Mouse (Mus musculus): Measurements from ENCODE around the gene Kansl2. TPM values are rescaled to one million over a fixed set of nuclear protein-coding genes. Genes with fewer than 3 reads are reported as not detected.

The Kansl2 gene
- polyA plus RNA-seq, 1 experiment from 2014 or later, result 94.3 TPM

- no peak overlapping the region for H3K9ac ChIP-seq (ENCODE audit: low read depth, low read length)
- WGBS, result 51% methylated on average over 10 of the region's 10 CpGs
- no peaks in the 10 kb centered on the region for H3K9me3 ChIP-seq (ENCODE audit: control insufficient read depth, low read length)
- no peak overlapping the region for H3K27ac ChIP-seq (replicated peaks; ENCODE audit: low read depth, low read length)
- H3K4me1 ChIP-seq (ENCODE audit: control insufficient read depth, insufficient read depth, low read length), result no peaks in the 10 kb centered on the region
- H3K27me3 ChIP-seq (replicated peaks; ENCODE audit: control insufficient read depth, insufficient read depth, low read length), result no peaks in the 10 kb centered on the region
- H3K36me3 ChIP-seq (ENCODE audit: control insufficient read depth, insufficient read depth, low read length), result no peaks in the 10 kb centered on the region
- no peak overlapping the region for H3K4me3 ChIP-seq (ENCODE audit: low read depth, low read length)
- no peak for ATAC-seq (ENCODE audit: low read depth)
- DNase-seq (ENCODE audit: low spot score), result no peak
- no peak overlapping the region for H3K4me2 ChIP-seq (ENCODE audit: low read depth, low read length)
These were observed 58.7 kb downstream of the Kansl2 start for GRCm38 (mm10) chr15:98475382-98475781.

GRCm38 (mm10) chr15:98474958-98475357 lies 59.1 kb downstream of the Kansl2 start:
- 84% methylated on average over 10 of the region's 10 CpGs for WGBS
- DNase-seq (ENCODE audit: low spot score) (no peak), ATAC-seq (ENCODE audit: low read depth) (no peak)
- Histone ChIP-seq H3K4me1 (ENCODE audit: control insufficient read depth, insufficient read depth, low read length) (no peaks in the 10 kb centered on the region), H3K36me3 (ENCODE audit: control insufficient read depth, insufficient read depth, low read length) (no peaks in the 10 kb centered on the region), H3K4me2 (ENCODE audit: low read depth, low read length) (no peak overlapping the region), H3K9ac (ENCODE audit: low read depth, low read length) (no peak overlapping the region), H3K9me3 (ENCODE audit: control insufficient read depth, low read length) (no peaks in the 10 kb centered on the region), H3K27me3 (replicated peaks; ENCODE audit: control insufficient read depth, insufficient read depth, low read length) (no peaks in the 10 kb centered on the region), H3K4me3 (ENCODE audit: low read depth, low read length) (no peak overlapping the region), H3K27ac (replicated peaks; ENCODE audit: low read depth, low read length) (no peak overlapping the region)

- H3K9me3 ChIP-seq (ENCODE audit: control insufficient read depth, low read length), result 0 out of 2 replicates have a peak, but pooled peaks cover 3% of the 10 kb centered on the region
- H3K27me3 ChIP-seq (replicated peaks; ENCODE audit: control insufficient read depth, insufficient read depth, low read length), result no peaks in the 10 kb centered on the region
- H3K27ac ChIP-seq (replicated peaks; ENCODE audit: low read depth, low read length), result no peak overlapping the region
- no peak overlapping the region for H3K4me2 ChIP-seq (ENCODE audit: low read depth, low read length)
- no peak for ATAC-seq (ENCODE audit: low read depth)
- no peak overlapping the region for H3K9ac ChIP-seq (ENCODE audit: low read depth, low read length)
- WGBS, result 92% methylated on average over 13 of the region's 13 CpGs
- H3K4me3 ChIP-seq (ENCODE audit: low read depth, low read length), result no peak overlapping the region
- H3K36me3 ChIP-seq (ENCODE audit: control insufficient read depth, insufficient read depth, low read length), result no peaks in the 10 kb centered on the region
- H3K4me1 ChIP-seq (ENCODE audit: control insufficient read depth, insufficient read depth, low read length), result no peaks in the 10 kb centered on the region
- DNase-seq (ENCODE audit: low spot score), result no peak
These were observed 62.5 kb downstream of the Kansl2 start for GRCm38 (mm10) chr15:98471539-98471938.

- 87% methylated on average over 4 of the region's 4 CpGs for WGBS
- Histone ChIP-seq H3K4me2 (ENCODE audit: low read depth, low read length) (no peak within 1 kb of the TSS), H3K4me1 (ENCODE audit: control insufficient read depth, insufficient read depth, low read length) (no peaks in the 10 kb centered on the region), H3K27ac (replicated peaks; ENCODE audit: low read depth, low read length) (no peak within 1 kb of the TSS), H3K9ac (ENCODE audit: low read depth, low read length) (no peak within 1 kb of the TSS), H3K27me3 (replicated peaks; ENCODE audit: control insufficient read depth, insufficient read depth, low read length) (no peaks in the 10 kb centered on the region), H3K36me3 (ENCODE audit: control insufficient read depth, insufficient read depth, low read length) (no peaks in the 10 kb centered on the region), H3K4me3 (ENCODE audit: low read depth, low read length) (no peak within 1 kb of the TSS), H3K9me3 (ENCODE audit: control insufficient read depth, low read length) (0 out of 2 replicates have a peak, but pooled peaks cover 3% of the 10 kb centered on the region)
- DNase-seq (ENCODE audit: low spot score), result no peak
- no peak for ATAC-seq (ENCODE audit: low read depth)
These were observed 64.5 kb downstream of the Kansl2 start, which contains the start of gene OR5BS1P for GRCm38 (mm10) chr15:98469596-98469995. Gene OR5BS1P, plus strand, starts transcription at chr15:98469896.

Small RNAs within 50 kb of the gene (microRNA-seq; reads per million reads assigned to microRNA genes)
- 0.50 reads per million for gene Mir1291 (ENCODE audit: borderline number of aligned reads)

Other genes with a start within 250 kb of the Kansl2 start
- gene Zfp641, start 238.1 kb downstream of the Kansl2 start, polyA plus RNA-seq (2014; fragmentation: Nextera tagmentation; extraction: Ambion mirVana), result 1.0 TPM in 2 replicates
- 0.03 and 0.04 TPM in 2 replicates for gene Olfr285, start 216.9 kb downstream of the Kansl2 start, polyA plus RNA-seq (2014; fragmentation: Nextera tagmentation; extraction: Ambion mirVana)
- 0.43 TPM in 1 of 2 replicates, not detected in the other for gene Olfr284, start 193.3 kb downstream of the Kansl2 start, polyA plus RNA-seq (2014; fragmentation: Nextera tagmentation; extraction: Ambion mirVana)
- not detected in 2 replicates for gene Olfr283, start 153.3 kb downstream of the Kansl2 start, polyA plus RNA-seq (2014; fragmentation: Nextera tagmentation; extraction: Ambion mirVana)
- 0.17 TPM in 1 of 2 replicates, not detected in the other for gene Olfr282, start 103.0 kb downstream of the Kansl2 start, polyA plus RNA-seq (2014; fragmentation: Nextera tagmentation; extraction: Ambion mirVana)
- gene Olfr281, start 81.7 kb downstream of the Kansl2 start, polyA plus RNA-seq (2014; fragmentation: Nextera tagmentation; extraction: Ambion mirVana), result 0.22 and 0.50 TPM in 2 replicates
- not detected in 2 replicates for gene OR5BS1P, start 64.4 kb downstream of the Kansl2 start, polyA plus RNA-seq (2014; fragmentation: Nextera tagmentation; extraction: Ambion mirVana)
- gene Lalba, start 51.5 kb downstream of the Kansl2 start, polyA plus RNA-seq (2014; fragmentation: Nextera tagmentation; extraction: Ambion mirVana), result not detected in 2 replicates
- not detected in 2 replicates for gene Olfr279, start 41.9 kb downstream of the Kansl2 start, polyA plus RNA-seq (2014; fragmentation: Nextera tagmentation; extraction: Ambion mirVana)
- 47.9 and 51.3 TPM in 2 replicates for gene Ccnt1, start 36.7 kb upstream of the Kansl2 start, polyA plus RNA-seq (2014; fragmentation: Nextera tagmentation; extraction: Ambion mirVana)
- not detected in 2 replicates for gene 4930415O20Rik, start 36.7 kb upstream of the Kansl2 start, polyA plus RNA-seq (2014; fragmentation: Nextera tagmentation; extraction: Ambion mirVana)
- gene Adcy6, start 75.8 kb upstream of the Kansl2 start, polyA plus RNA-seq (2014; fragmentation: Nextera tagmentation; extraction: Ambion mirVana), result 14.9 and 18.8 TPM in 2 replicates
- 29.0 and 37.0 TPM in 2 replicates for gene Cacnb3, start 96.6 kb upstream of the Kansl2 start, polyA plus RNA-seq (2014; fragmentation: Nextera tagmentation; extraction: Ambion mirVana)
- 21.5 and 23.4 TPM in 2 replicates for gene Ddx23, start 128.6 kb upstream of the Kansl2 start, polyA plus RNA-seq (2014; fragmentation: Nextera tagmentation; extraction: Ambion mirVana)
- 0.42 TPM in 2 replicates for gene Rnd1, start 143.2 kb upstream of the Kansl2 start, polyA plus RNA-seq (2014; fragmentation: Nextera tagmentation; extraction: Ambion mirVana)
- 1.7 and 3.9 TPM in 2 replicates for gene Ccdc65, start 173.9 kb upstream of the Kansl2 start, polyA plus RNA-seq (2014; fragmentation: Nextera tagmentation; extraction: Ambion mirVana)
- 88.8 and 108 TPM in 2 replicates for gene Fkbp11, start 193.9 kb upstream of the Kansl2 start, polyA plus RNA-seq (2014; fragmentation: Nextera tagmentation; extraction: Ambion mirVana)
- gene Arf3, start 228.9 kb upstream of the Kansl2 start, polyA plus RNA-seq (2014; fragmentation: Nextera tagmentation; extraction: Ambion mirVana), result 33.9 and 34.8 TPM in 2 replicates
- gene Wnt10b, start 243.9 kb upstream of the Kansl2 start, polyA plus RNA-seq (2014; fragmentation: Nextera tagmentation; extraction: Ambion mirVana), result 4.1 and 4.3 TPM in 2 replicates

All from embryonic facial prominence, embryonic 14.5 days (tissue).